Mouse (Mus musculus) E14TG2a.4 (cell line): ENCODE measurements around the gene Adamts9.

Source experiments
- H3K27me3 ChIP-seq: 2 replicates; pipeline ENCODE4 v1.6.1; 2014; ENCODE audit warnings: low read length, control low read depth; ENCODE audit not compliant: insufficient read depth
- H3K36me3 ChIP-seq: 2 replicates; pipeline ENCODE4 v1.6.1; 2014; ENCODE audit warnings: low read length, control low read depth; ENCODE audit not compliant: insufficient read depth
- H3K4me1 ChIP-seq: replicated peaks from 2 replicates; pipeline ENCODE4 v1.6.1; 2014; ENCODE audit warnings: low read depth, low read length, control low read depth
- H3K4me3 ChIP-seq: replicated peaks from 2 replicates; pipeline ENCODE4 v1.5.1; 2014; ENCODE audit warnings: mild to moderate bottlenecking, low read length
- H3K9me3 ChIP-seq: 2 replicates; pipeline ENCODE4 v1.6.1; 2014; ENCODE audit warnings: low read length, control low read depth
- CTCF ChIP-seq: conservative IDR thresholded peaks from 2 replicates; pipeline ENCODE4 v1.5.1; 2014; ENCODE audit warnings: low read length
- NANOG ChIP-seq: IDR thresholded peaks from 2 replicates; pipeline ENCODE4 v1.6.1; 2014; ENCODE audit warnings: borderline replicate concordance, low read length, mixed read lengths
- POU5F1 ChIP-seq: IDR thresholded peaks from 2 replicates; pipeline ENCODE4 v1.6.1; 2014; ENCODE audit warnings: low read length, borderline replicate concordance

Gene Adamts9

DNA sequence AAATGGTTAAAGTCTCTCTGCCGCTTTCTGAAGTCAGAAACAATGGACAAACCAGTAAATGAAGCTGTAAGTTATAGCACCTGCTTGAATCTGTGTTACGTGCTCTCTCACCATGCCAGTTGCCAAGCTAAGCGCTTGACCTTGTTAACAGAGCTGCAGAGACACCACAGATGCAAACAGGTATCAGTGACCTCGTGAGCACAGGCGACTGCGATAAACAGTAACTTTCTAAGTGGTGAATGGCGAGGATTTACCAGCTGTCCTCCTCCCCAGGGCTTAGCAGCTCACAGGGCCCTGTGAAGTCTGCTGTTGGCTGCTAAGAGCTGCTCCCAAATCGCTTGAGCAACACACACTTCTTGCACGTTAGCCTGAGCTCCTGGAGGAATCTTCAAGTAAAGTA lies 80.7 kb downstream of the Adamts9 start:
- Histone ChIP-seq H3K4me3 (no peak overlapping the region), H3K36me3 (0 out of 2 replicates have a peak, but pooled peaks cover 2% of the 10 kb centered on the region), H3K4me1 (no peaks in the 10 kb centered on the region), H3K9me3 (no peaks in the 10 kb centered on the region), H3K27me3 (no peaks in the 10 kb centered on the region)
- TF ChIP-seq POU5F1, result no peak
- TF ChIP-seq NANOG, result no peak
- no peak for TF ChIP-seq CTCF

DNA sequence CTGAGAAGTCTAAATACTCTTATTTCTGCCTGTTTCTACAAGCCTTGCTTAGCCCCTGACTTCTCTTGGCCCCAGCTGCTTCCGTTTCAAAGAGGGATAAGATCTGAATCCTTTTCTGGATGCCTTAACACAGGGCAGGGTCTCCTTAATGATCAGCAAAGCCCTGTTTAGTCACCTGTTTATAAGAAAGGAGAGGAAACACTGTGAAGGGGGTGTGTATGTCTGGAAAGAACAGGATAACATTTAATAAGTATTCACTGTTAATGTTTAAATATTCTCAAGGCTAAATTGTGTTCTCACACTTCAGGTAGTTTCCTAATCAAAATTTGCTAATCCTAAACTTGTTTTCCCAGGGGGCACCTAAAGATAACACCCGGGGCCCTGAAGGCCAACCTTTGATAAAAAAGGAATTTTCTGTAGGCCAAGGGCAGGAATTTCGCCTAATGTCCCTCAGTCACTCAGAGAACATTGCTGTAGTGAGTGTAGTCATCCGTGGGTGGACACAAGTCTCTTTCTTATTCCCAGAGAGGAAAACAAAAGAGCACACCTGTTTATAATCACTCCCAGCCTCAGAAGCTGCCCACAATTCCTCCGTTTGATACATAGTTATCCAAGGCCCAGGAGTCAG lies 82.9 kb downstream of the Adamts9 start:
- H3K4me3 ChIP-seq, result no peak overlapping the region
- no peaks in the 10 kb centered on the region for H3K9me3 ChIP-seq
- TF ChIP-seq CTCF (no peak), NANOG (no peak), POU5F1 (no peak)
- H3K36me3 ChIP-seq, result 0 out of 2 replicates have a peak, but pooled peaks cover 2% of the 10 kb centered on the region
- H3K27me3 ChIP-seq, result no peaks in the 10 kb centered on the region
- H3K4me1 ChIP-seq, result no peaks in the 10 kb centered on the region

DNA sequence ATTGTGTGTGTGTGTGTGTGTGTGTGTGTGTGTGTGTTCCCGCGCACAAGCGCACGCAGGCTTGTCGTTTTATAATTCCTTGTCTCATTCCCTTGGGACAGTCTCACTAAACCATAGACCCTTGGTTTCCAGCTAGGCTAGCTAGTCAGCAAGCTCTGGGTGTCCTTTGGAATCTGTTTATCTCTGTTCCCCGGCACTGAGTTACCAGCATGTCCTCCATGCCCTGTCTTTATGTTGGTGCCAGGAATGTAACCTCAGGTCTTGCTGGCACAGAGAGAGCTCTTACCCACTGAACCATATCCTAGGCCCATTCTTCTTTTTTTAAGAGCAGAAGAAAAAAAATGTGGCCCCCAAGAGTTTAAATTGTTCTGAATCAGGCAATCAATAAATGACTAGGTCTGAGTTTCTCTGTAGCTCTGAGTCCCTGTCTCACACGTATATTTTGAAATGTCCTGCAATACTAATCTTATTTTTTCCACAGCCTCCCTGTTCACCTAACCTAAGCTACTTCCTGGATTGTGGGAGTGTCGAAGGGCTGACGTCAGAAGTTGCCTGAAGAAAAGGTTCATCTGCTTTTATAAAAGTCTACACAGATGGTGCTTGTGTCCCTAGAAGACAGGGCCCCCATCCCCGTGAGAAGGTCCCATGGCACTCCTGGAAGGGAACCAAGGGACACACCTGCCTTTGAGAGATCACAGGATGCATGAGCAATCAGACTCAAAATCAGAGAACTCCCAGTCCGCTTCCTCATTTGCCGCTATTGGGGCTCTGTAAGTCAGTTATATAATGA lies 84.4 kb downstream of the Adamts9 start:
- no peaks in the 10 kb centered on the region for H3K4me1 ChIP-seq
- no peaks in the 10 kb centered on the region for H3K27me3 ChIP-seq
- no peak overlapping the region for H3K4me3 ChIP-seq
- TF ChIP-seq NANOG (no peak), POU5F1 (no peak), CTCF (no peak)
- 0 out of 2 replicates have a peak, but pooled peaks cover 2% of the 10 kb centered on the region for H3K36me3 ChIP-seq
- no peaks in the 10 kb centered on the region for H3K9me3 ChIP-seq

DNA sequence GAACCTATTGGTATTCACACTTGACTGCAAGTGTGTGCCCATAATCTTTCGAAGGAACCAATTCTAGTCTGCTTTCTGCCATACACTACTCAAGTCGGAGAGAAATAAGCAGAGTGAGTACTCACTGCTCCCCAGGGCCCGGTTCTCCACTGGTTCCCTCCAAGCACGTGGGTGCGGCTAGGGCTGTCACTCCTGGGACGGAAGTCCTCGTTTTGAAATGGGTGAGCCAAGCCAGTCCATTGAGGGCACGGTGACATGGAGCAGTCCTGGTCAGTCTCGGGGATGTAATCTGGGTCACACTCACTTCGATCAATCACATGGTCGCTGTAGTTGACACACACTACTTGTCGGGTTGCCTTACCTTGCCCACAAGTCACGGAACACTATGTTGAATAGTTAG lies 85.5 kb downstream of the Adamts9 start:
- Histone ChIP-seq H3K36me3 (0 out of 2 replicates have a peak, but pooled peaks cover 2% of the 10 kb centered on the region), H3K4me3 (no peak overlapping the region), H3K9me3 (no peaks in the 10 kb centered on the region), H3K27me3 (no peaks in the 10 kb centered on the region), H3K4me1 (no peaks in the 10 kb centered on the region)
- TF ChIP-seq POU5F1 (no peak), CTCF (no peak), NANOG (no peak)

DNA sequence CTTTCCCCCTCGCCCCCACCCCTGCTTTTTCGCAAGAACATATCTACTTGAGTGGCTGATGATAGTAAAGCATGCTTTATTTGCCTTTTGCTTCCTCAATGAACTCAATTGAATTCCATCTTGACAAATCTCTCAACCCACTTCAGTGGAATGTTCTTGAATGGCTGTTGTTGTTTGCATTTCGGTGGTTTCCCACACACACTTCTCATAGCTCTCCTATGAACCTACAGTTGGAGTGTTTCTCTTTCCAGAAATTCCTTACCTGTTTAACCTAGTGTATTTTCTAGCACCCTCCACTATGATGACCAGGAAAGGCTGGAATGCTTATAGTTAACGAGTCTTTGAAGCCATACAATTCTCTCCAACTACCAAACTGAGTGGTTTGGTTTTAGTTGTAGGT lies 88.4 kb downstream of the Adamts9 start:
- no peak for TF ChIP-seq POU5F1
- TF ChIP-seq CTCF, result no peak
- no peak for TF ChIP-seq NANOG
- no peaks in the 10 kb centered on the region for H3K9me3 ChIP-seq
- no peaks in the 10 kb centered on the region for H3K27me3 ChIP-seq
- no peaks in the 10 kb centered on the region for H3K4me1 ChIP-seq
- no peak overlapping the region for H3K4me3 ChIP-seq
- H3K36me3 ChIP-seq, result no peaks in the 10 kb centered on the region

GRCm38 (mm10) chr6:92850250-92850649 lies 93.0 kb downstream of the Adamts9 start:
- no peak overlapping the region for H3K4me3 ChIP-seq
- peaks cover 11% of the 10 kb centered on the region for H3K4me1 ChIP-seq
- no peaks in the 10 kb centered on the region for H3K27me3 ChIP-seq
- no peaks in the 10 kb centered on the region for H3K9me3 ChIP-seq
- TF ChIP-seq NANOG, result no peak
- TF ChIP-seq CTCF, result no peak
- TF ChIP-seq POU5F1, result no peak
- 0 out of 2 replicates have a peak, but pooled peaks cover 4% of the 10 kb centered on the region for H3K36me3 ChIP-seq

GRCm38 (mm10) chr6:92849208-92849607 lies 94.1 kb downstream of the Adamts9 start:
- Histone ChIP-seq H3K9me3 (no peaks in the 10 kb centered on the region), H3K27me3 (no peaks in the 10 kb centered on the region), H3K4me3 (no peak overlapping the region), H3K4me1 (peaks cover 17% of the 10 kb centered on the region), H3K36me3 (0 out of 2 replicates have a peak, but pooled peaks cover 4% of the 10 kb centered on the region)
- TF ChIP-seq NANOG, result no peak
- TF ChIP-seq POU5F1, result no peak
- no peak for TF ChIP-seq CTCF

DNA sequence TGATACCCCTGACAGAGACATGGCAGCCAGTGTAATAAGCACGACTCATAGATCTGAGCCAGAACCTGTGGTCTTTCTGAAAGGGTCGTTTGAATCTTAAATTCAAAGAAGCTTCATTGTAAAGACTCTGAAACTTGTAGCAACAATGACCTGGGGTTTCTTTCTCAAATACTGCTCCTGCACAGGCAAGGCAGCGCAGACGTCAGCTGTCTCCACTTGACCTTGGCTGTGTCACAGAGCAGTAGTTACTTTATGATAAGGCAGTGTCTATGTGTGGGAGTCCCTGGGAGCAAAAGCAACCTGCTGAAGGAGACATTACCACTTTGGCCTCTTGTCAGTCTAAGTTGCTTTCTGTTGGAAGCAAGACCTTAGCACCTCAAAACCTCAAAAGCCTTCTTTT lies 96.7 kb downstream of the Adamts9 start:
- no peaks in the 10 kb centered on the region for H3K9me3 ChIP-seq
- no peak overlapping the region for H3K4me3 ChIP-seq
- TF ChIP-seq CTCF (no peak), POU5F1 (no peak), NANOG (no peak)
- no peaks in the 10 kb centered on the region for H3K27me3 ChIP-seq
- 0 out of 2 replicates have a peak, but pooled peaks cover 4% of the 10 kb centered on the region for H3K36me3 ChIP-seq
- H3K4me1 ChIP-seq, result peaks cover 40% of the 10 kb centered on the region
